Mouse (Mus musculus) gastrocnemius, postnatal 10 days (tissue): ENCODE data around the gene Tenm2. TPM values are rescaled to one million over a fixed set of nuclear protein-coding genes. Genes with fewer than 3 reads are reported as not detected.

Source experiments
- DNase-seq: peaks from one replicate; pipeline ENCODE4 v3.0.0; 2021; ENCODE audit warnings: mixed read lengths
- total RNA-seq, 2 experiments: library from RNA; stranded (reverse); gene quantifications; 2 replicates each; pipeline ENCODE4 v1.2.3; 2021

The Tenm2 gene
- total RNA-seq, 2 experiments from 2014 or later: 0.96 to 2.1 TPM

- DNase-seq: no peak
Observed at GRCm38 (mm10) chr11:36694810-36695209, 541.0 kb downstream of the Tenm2 start.

GRCm38 (mm10) chr11:36692637-36693036, 543.1 kb downstream of the Tenm2 start:
- DNase-seq: no peak

GRCm38 (mm10) chr11:36690826-36691225, 544.9 kb downstream of the Tenm2 start:
- no peak for DNase-seq

GRCm38 (mm10) chr11:36686253-36686652, 549.5 kb downstream of the Tenm2 start:
- no peak for DNase-seq

GRCm38 (mm10) chr11:36679361-36679760, 556.4 kb downstream of the Tenm2 start:
- DNase-seq: no peak

- no peak for DNase-seq
Observed at GRCm38 (mm10) chr11:36678542-36678941, 557.2 kb downstream of the Tenm2 start.

- DNase-seq: no peak
Observed at GRCm38 (mm10) chr11:36678057-36678396, 557.7 kb downstream of the Tenm2 start.

- no peak for DNase-seq
Observed at GRCm38 (mm10) chr11:36677321-36678056, 558.3 kb downstream of the Tenm2 start.

- no peak for DNase-seq
Observed at GRCm38 (mm10) chr11:36676446-36677284, 559.1 kb downstream of the Tenm2 start.

- no peak for DNase-seq
Observed at GRCm38 (mm10) chr11:36674902-36675422, 560.8 kb downstream of the Tenm2 start.

GRCm38 (mm10) chr11:36674141-36674540, 561.6 kb downstream of the Tenm2 start:
- no peak for DNase-seq

- DNase-seq: no peak
Observed at GRCm38 (mm10) chr11:36671196-36671595, 564.6 kb downstream of the Tenm2 start.

- DNase-seq: no peak
Observed at GRCm38 (mm10) chr11:36664026-36664425, 571.7 kb downstream of the Tenm2 start.

- DNase-seq: no peak
Observed at GRCm38 (mm10) chr11:36663571-36663970, 572.2 kb downstream of the Tenm2 start.

- DNase-seq: no peak
Observed at GRCm38 (mm10) chr11:36653656-36654323, 582.0 kb downstream of the Tenm2 start.

- DNase-seq: no peak
Observed at GRCm38 (mm10) chr11:36647179-36647578, 588.6 kb downstream of the Tenm2 start.

- DNase-seq: no peak
Observed at GRCm38 (mm10) chr11:36635082-36635481, 600.7 kb downstream of the Tenm2 start.

- no peak for DNase-seq
Observed at GRCm38 (mm10) chr11:36632201-36632600, 603.6 kb downstream of the Tenm2 start.

GRCm38 (mm10) chr11:36613807-36614206, 622.0 kb downstream of the Tenm2 start:
- DNase-seq: no peak

GRCm38 (mm10) chr11:36604815-36605382, 630.9 kb downstream of the Tenm2 start:
- no peak for DNase-seq

- DNase-seq: no peak
Observed at GRCm38 (mm10) chr11:36604272-36604671, 631.5 kb downstream of the Tenm2 start.

- DNase-seq: no peak
Observed at GRCm38 (mm10) chr11:36592471-36592870, 643.3 kb downstream of the Tenm2 start.
